Mouse (Mus musculus): Measurements from ENCODE around the gene Zyx. TPM values are rescaled to one million over a fixed set of nuclear protein-coding genes. Genes with fewer than 3 reads are reported as not detected.

The Zyx gene
- 54.9 and 56.0 TPM in 2 replicates for polyA plus RNA-seq (2015; fragmentation: Nextera tagmentation; extraction: Ambion mirVana)

DNA sequence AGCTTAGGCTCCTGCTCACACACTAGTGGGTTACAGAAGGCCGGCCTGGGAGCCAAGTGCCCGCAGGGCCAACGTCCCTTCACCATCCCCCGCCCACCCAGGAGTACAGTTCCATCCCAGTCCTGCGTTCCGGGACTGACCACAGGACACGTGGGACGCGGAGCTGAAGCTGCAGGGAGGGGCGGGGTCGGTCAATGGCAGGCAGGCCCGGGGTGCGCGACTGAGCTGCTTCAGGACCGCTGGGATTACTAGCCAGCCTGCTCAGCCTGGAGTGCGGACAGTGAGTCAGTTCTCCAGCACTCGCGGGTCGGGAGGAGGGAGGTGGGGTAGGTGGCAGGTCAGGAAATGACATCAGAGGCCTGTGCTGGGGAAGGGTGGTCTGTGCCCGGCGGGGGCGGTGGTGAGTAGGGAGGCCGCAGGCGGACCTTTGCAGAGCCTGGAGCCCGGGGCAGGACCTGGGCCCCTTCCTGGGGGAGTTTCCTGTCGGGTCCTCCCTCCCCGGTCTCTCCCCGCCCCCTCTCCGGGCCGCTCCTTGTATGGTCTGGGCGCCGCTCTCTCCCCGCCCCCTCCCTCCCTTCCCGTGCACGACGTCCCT, at the start of gene Zyx:
TSS of gene Zyx (plus strand) at position 205 of the 595 bp plus-strand sequence.
- no peaks in the 10 kb centered on the region for H3K9me3 ChIP-seq
- ATAC-seq (replicated peaks) = peak; percentile 93
- peak within 1 kb of the TSS; percentile 74 for H3K9ac ChIP-seq
- peak within 1 kb of the TSS; percentile 84 for H3K27ac ChIP-seq
- H3K27me3 ChIP-seq (replicated peaks) = no peaks in the 10 kb centered on the region
- WGBS = 0% methylated on average over 31 of the region's 36 CpGs
- H3K4me2 ChIP-seq = peak within 1 kb of the TSS; percentile 95
- H3K36me3 ChIP-seq (replicated peaks) = no peaks in the 10 kb centered on the region
- H3K4me1 ChIP-seq = peaks cover 38% of the 10 kb centered on the region
- peak within 1 kb of the TSS; percentile 72 for H3K4me3 ChIP-seq

DNA sequence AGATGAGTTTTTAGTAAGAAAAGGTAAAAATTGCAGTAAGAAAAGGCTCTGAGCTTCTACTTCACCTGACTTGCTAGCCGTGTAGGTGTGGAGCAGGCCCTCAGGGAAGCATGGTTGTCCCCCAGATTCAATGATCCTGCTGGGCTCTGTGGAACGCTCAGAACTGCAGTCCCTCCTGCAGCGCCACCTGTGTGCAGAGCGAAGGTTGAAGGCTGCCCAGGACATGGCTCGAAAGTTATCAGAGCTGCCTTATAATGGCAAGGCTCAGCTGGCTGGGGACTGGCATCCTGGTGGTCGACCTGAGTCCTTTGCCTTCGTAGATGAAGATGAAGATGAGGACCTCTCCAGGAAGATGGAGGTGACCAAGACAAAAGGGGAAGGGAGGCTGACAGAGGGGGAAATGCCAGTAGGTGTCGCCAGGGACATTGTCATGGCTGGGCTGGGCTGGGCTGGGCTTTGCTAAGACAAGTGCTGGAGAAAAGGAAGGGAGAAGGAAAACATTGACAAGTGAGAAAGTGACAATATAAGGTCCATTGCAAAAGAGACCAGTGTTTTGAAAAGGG, 39.5 kb upstream of the Zyx start:
- H3K36me3 ChIP-seq (replicated peaks) = peaks cover 18% of the 10 kb centered on the region; the same call in 1 of the 2 replicates
- WGBS = 50% methylated on average over 8 of the region's 8 CpGs
- H3K27ac ChIP-seq = no peak overlapping the region
- H3K4me3 ChIP-seq = no peak overlapping the region
- no peaks in the 10 kb centered on the region for H3K9me3 ChIP-seq
- no peaks in the 10 kb centered on the region for H3K27me3 ChIP-seq (replicated peaks)
- H3K4me1 ChIP-seq = no peaks in the 10 kb centered on the region
- no peak for ATAC-seq (replicated peaks)
- H3K9ac ChIP-seq = no peak overlapping the region
- no peak overlapping the region for H3K4me2 ChIP-seq

DNA sequence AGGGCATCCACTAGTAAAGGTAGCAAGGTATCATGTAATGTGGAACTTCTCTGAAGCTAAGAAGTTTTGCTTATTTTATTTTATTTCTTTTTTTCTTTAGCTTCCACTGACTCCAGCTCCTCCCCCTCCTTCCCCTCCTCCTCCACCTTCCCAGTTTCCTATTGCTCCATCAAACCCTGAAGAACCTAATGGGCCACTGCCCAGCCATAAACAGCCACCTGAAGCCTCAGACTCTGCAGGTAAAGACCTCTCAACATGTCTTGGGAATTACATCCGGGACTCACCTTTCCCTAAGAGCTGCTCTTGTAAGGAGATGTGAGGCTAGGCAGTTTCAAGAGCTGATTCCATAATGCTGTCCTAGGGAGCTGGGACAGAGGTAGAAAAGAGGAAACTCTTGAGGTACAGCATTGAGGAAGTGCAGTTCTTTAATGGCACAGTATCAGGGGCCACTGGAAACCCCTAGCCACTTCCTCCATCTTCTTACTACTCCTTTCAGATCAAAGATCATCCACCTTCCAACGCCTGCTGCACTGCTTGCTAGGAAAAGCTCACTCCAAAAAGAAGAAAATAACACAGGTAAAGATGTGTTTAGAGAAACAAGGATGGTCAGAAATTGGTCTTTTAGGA, 38.9 kb upstream of the Zyx start:
- Histone ChIP-seq H3K4me2 (no peak overlapping the region), H3K27me3 (replicated peaks) (no peaks in the 10 kb centered on the region), H3K4me3 (no peak overlapping the region), H3K9ac (no peak overlapping the region), H3K4me1 (no peaks in the 10 kb centered on the region), H3K27ac (no peak overlapping the region), H3K36me3 (replicated peaks) (peaks cover 18% of the 10 kb centered on the region; the same call in 1 of the 2 replicates), H3K9me3 (no peaks in the 10 kb centered on the region)
- no peak for ATAC-seq (replicated peaks)
- 91% methylated on average over 2 of the region's 2 CpGs for WGBS

DNA sequence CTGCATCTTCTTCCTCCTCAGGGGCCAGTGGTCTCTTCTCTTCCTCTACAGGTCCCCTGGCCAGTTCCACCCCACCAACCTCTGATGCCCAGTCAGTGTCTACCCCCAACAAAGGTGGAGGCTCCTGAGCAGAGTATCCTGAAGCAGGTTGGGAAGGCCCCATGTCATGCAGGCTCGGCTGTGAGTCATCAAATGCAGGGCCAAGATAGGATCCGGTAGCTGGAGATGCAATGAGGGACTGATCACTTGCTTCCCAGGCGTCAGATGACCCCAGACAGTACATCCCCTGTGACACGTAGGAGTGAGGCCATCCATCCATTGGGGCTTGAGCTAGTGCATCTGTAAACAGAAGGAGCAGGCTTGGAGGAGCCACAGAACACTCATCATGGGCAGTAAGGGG, 31.1 kb upstream of the Zyx start:
- no peak overlapping the region for H3K27ac ChIP-seq
- no peak overlapping the region for H3K4me2 ChIP-seq
- H3K27me3 ChIP-seq (replicated peaks) = no peaks in the 10 kb centered on the region
- no peak overlapping the region for H3K4me3 ChIP-seq
- peaks cover 19% of the 10 kb centered on the region for H3K4me1 ChIP-seq
- no peaks in the 10 kb centered on the region for H3K9me3 ChIP-seq
- H3K9ac ChIP-seq = no peak overlapping the region
- peaks cover 27% of the 10 kb centered on the region for H3K36me3 ChIP-seq (replicated peaks)
- no peak for ATAC-seq (replicated peaks)
- 91% methylated on average over 4 of the region's 4 CpGs for WGBS

DNA sequence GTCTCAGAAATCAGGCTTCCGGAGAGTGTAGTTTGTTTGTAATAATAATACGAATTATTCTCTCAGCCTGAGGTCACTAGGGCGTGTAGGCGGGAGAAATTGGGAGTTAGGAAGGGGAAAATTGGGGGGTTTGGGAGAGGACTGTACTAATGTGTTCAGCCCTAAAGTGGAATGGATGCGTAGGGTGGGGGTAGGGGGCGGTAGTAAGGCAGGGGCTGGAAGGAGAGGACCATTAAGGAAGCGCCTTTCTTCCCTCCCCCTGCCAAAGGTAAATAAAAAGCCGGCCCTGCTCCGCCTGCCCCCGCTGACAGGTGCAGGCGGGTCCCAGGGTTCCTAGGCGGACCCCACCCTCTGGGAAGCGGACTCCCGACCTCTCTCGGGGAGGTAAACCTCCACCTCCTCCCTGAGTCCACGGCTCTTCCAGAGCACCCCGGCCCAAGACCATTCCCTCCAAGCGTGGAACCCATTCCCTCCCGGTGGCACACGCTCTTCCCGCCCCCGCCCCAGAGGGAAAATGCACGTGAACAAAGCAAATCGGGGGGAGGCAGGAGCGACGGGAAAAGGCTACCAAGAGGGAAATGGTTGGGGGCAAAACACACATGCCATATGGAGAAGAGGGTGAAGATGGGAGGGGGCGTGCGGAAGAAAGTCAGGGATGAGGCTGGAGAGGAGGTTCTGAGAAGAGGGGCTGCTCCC, 25.9 kb upstream of the Zyx start:
- WGBS = 2% methylated on average over 28 of the region's 28 CpGs

DNA sequence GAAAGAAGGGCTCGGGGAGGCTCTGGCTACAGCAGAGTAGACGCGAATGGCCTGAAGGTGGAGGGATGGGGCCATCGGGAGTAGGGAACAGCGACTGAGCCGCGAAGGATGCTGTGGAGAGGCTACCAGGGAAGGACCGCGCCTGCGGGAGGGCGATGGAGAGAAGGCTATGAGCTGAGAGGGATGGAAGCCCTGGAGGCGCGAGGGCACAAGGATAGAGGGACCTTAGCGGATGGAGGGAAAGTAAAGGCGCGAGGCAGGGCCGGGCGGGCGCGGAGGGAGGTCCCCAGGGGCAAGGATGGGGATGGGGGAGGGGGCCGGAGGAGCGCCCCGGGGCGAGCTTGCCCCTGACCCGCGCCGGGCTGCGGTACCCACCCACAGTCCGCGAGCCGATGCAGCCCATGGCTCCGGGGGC, 25.4 kb upstream of the Zyx start:
- 0% methylated on average over 21 of the region's 32 CpGs for WGBS
- Histone ChIP-seq H3K27me3 (replicated peaks) (no peaks in the 10 kb centered on the region), H3K4me1 (peaks cover 33% of the 10 kb centered on the region), H3K36me3 (replicated peaks) (0 out of 2 replicates have a peak, but pooled peaks cover 4% of the 10 kb centered on the region), H3K9me3 (no peaks in the 10 kb centered on the region), H3K4me2 (peak overlapping the region; percentile 92), H3K27ac (peak overlapping the region; percentile 94), H3K9ac (peak overlapping the region; percentile 91), H3K4me3 (peak overlapping the region; percentile 90)
- peak; percentile 82 for ATAC-seq (replicated peaks)

More for the DNA sequence above, 25.9 kb upstream of the Zyx start:
- Histone ChIP-seq H3K27me3 (replicated peaks) (no peaks in the 10 kb centered on the region), H3K4me2 (peak overlapping the region; percentile 92), H3K27ac (peak overlapping the region; percentile 94), H3K9me3 (no peaks in the 10 kb centered on the region), H3K4me1 (peaks cover 33% of the 10 kb centered on the region), H3K36me3 (replicated peaks) (peaks cover 5% of the 10 kb centered on the region; the same call in 1 of the 2 replicates), H3K9ac (peak overlapping the region; percentile 91), H3K4me3 (peak overlapping the region; percentile 90)
- ATAC-seq (replicated peaks) = peak; percentile 55

DNA sequence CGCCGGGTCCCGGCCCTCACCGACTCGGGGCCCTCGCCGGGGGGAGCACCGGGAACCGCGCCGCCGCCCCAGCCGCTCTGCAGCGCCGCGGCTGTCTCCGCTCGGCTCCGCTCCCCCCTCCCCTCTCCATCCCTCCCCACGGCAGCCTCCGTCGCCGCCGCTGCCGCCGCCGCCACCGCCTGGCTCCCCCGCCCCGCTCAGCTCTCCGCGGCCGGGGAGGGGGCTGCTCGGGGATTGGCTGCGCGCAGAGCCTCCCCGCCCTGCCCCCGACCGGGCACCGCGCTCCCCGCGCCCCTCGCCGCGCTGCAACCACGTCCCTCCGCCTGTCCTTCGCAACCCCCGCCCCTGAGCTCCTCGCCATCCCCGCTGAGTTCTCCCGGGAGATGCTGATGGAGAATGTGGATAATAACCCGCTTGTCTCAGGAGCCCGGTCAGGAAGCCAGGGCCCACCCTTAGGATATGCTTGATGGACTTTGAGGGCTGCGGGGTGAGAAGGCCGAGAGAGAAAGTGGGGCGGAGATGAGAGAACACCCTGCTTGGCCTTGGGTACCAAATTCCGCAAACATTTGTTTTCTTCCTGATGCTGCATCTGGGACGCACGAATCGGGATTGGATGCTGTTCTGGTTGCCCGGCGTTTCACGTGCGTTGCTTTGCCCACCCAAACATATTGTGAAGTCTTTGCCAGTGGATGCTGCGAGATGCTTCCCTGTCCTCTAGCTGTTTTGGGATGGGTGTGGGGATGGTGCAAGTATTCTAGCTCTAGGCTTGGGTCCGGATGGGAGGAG, 24.8 kb upstream of the Zyx start, which contains the start of gene Fam131b:
TSS of gene Fam131b (minus strand) at position 162 of the 786 bp plus-strand sequence.
- H3K4me1 ChIP-seq = peaks cover 33% of the 10 kb centered on the region
- peak within 1 kb of the TSS; percentile 91 for H3K9ac ChIP-seq
- under 1% methylated on average over 45 of the region's 68 CpGs for WGBS
- H3K27me3 ChIP-seq (replicated peaks) = no peaks in the 10 kb centered on the region
- H3K27ac ChIP-seq = peak within 1 kb of the TSS; percentile 94
- H3K4me2 ChIP-seq = peak within 1 kb of the TSS; percentile 92
- no peaks in the 10 kb centered on the region for H3K9me3 ChIP-seq
- ATAC-seq (replicated peaks) = peak; percentile 93
- peak within 1 kb of the TSS; percentile 90 for H3K4me3 ChIP-seq
- H3K36me3 ChIP-seq (replicated peaks) = 0 out of 2 replicates have a peak, but pooled peaks cover 4% of the 10 kb centered on the region

GRCm38 (mm10) chr6:42325268-42325609, 24.2 kb upstream of the Zyx start:
- peak; percentile 21 for ATAC-seq (replicated peaks)
- Histone ChIP-seq H3K4me2 (peak overlapping the region; percentile 92), H3K27ac (peak overlapping the region; percentile 94), H3K9ac (peak overlapping the region; percentile 91), H3K36me3 (replicated peaks) (0 out of 2 replicates have a peak, but pooled peaks cover 4% of the 10 kb centered on the region), H3K9me3 (no peaks in the 10 kb centered on the region), H3K4me3 (peak overlapping the region; percentile 90), H3K4me1 (peaks cover 33% of the 10 kb centered on the region), H3K27me3 (replicated peaks) (no peaks in the 10 kb centered on the region)
- 2% methylated on average over 7 of the region's 7 CpGs for WGBS

GRCm38 (mm10) chr6:42326509-42326908, 22.9 kb upstream of the Zyx start:
- Histone ChIP-seq H3K36me3 (replicated peaks) (no peaks in the 10 kb centered on the region), H3K4me2 (no peak overlapping the region), H3K9ac (no peak overlapping the region), H3K27ac (no peak overlapping the region), H3K4me3 (no peak overlapping the region), H3K4me1 (peaks cover 32% of the 10 kb centered on the region), H3K9me3 (no peaks in the 10 kb centered on the region), H3K27me3 (replicated peaks) (no peaks in the 10 kb centered on the region)
- WGBS = 91% methylated on average over 3 of the region's 3 CpGs
- no peak for ATAC-seq (replicated peaks)

DNA sequence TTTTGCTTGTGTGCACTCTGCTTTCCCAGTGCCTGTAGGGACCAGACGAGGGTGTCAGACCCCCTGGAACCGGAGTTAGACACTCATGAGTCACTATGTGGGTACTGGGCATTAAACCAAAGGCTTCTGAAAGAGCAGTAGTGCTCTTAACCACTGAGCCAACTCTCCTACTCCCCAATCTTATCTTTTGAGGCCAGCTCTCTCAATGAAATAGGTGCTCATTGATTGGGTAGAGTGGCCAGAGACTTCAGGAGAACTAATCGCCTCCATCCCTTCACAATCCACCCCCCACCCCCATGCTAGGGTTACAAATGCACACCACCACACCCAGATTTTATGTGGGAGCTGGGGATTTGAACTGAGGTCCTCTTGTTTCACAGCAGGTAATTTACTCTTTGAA, 20.7 kb upstream of the Zyx start:
- H3K4me2 ChIP-seq = no peak overlapping the region
- no peaks in the 10 kb centered on the region for H3K9me3 ChIP-seq
- 82% methylated on average over 3 of the region's 3 CpGs for WGBS
- H3K27ac ChIP-seq = no peak overlapping the region
- no peaks in the 10 kb centered on the region for H3K36me3 ChIP-seq (replicated peaks)
- ATAC-seq (replicated peaks) = no peak
- peaks cover 12% of the 10 kb centered on the region for H3K4me1 ChIP-seq
- no peaks in the 10 kb centered on the region for H3K27me3 ChIP-seq (replicated peaks)
- H3K9ac ChIP-seq = no peak overlapping the region
- no peak overlapping the region for H3K4me3 ChIP-seq

DNA sequence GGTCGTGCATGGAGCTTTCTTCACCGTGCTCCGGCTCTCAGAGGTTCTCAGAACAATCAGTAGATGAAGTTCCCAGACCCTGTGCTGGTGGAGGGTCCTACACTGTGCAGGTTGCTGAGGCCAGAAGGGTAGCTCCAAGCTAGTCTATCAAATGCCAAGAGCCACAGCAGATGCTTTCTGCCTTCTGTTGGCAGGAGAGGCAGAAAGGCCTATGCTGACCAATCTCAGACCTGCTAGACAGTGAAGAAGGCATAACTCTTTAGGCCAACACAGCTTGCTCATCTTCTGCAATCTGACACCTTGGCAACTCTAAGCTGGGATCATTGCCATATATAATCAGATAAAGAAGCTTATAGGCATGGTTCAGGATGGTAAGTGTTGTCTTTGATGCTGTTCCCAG, 19.2 kb upstream of the Zyx start:
- no peaks in the 10 kb centered on the region for H3K9me3 ChIP-seq
- H3K4me2 ChIP-seq = no peak overlapping the region
- no peaks in the 10 kb centered on the region for H3K36me3 ChIP-seq (replicated peaks)
- no peaks in the 10 kb centered on the region for H3K27me3 ChIP-seq (replicated peaks)
- no peak overlapping the region for H3K4me3 ChIP-seq
- H3K27ac ChIP-seq = no peak overlapping the region
- peaks cover 7% of the 10 kb centered on the region for H3K4me1 ChIP-seq
- no peak overlapping the region for H3K9ac ChIP-seq
- 71% methylated on average over 3 of the region's 3 CpGs for WGBS
- ATAC-seq (replicated peaks) = no peak
